Mouse (Mus musculus) limb, embryonic 12.5 days (tissue): ENCODE measurements around the gene Wdr89. TPM values are rescaled to one million over a fixed set of nuclear protein-coding genes. Genes with fewer than 3 reads are reported as not detected.
"Not testable (repeated sequence)": the region's sequence is repeated elsewhere in the genome, so short reads cannot be mapped to it uniquely, and the experiment has no call there.

Experiments used
- ATAC-seq: fragments of 200-750 bp; cut with Nextera tagmentation; 2 replicates; pipeline ENCODE4 v1.8.0; 2017; ENCODE audit warnings: low read depth, moderate TSS enrichment; ENCODE audit not compliant: insufficient number of reproducible peaks, insufficient read depth, low FRiP score, low TSS enrichment
- H3K27ac ChIP-seq: fragments of 300-500 bp; sonication (generic); 2 replicates; pipeline ENCODE4 v1.5.1; 2016; ENCODE audit warnings: mild to moderate bottlenecking, moderate library complexity
- H3K27me3 ChIP-seq: fragments of 300-500 bp; sonication (generic); 2 replicates; pipeline ENCODE4 v1.6.1; 2016; ENCODE audit warnings: mild to moderate bottlenecking, moderate library complexity
- H3K36me3 ChIP-seq: fragments of 300-500 bp; sonication (generic); 2 replicates; pipeline ENCODE4 v1.6.1; 2016; ENCODE audit warnings: mild to moderate bottlenecking, moderate library complexity
- H3K4me1 ChIP-seq: fragments of 300-500 bp; sonication (generic); replicated peaks from 2 replicates; pipeline ENCODE4 v1.6.1; 2016
- H3K4me2 ChIP-seq: fragments of 300-500 bp; sonication (generic); 2 replicates; pipeline ENCODE4 v1.6.1; 2016; ENCODE audit warnings: mild to moderate bottlenecking, moderate library complexity
- H3K4me3 ChIP-seq: fragments of 300-500 bp; sonication (generic); replicated peaks from 2 replicates; pipeline ENCODE4 v1.5.1; 2016; ENCODE audit warnings: mild to moderate bottlenecking
- H3K9ac ChIP-seq: fragments of 300-500 bp; sonication (generic); replicated peaks from 2 replicates; pipeline ENCODE4 v1.6.1; 2016; ENCODE audit warnings: mild to moderate bottlenecking, moderate library complexity
- H3K9me3 ChIP-seq: fragments of 300-500 bp; sonication (generic); 2 replicates; pipeline ENCODE4 v1.6.1; 2016; ENCODE audit warnings: mild to moderate bottlenecking, moderate library complexity
- WGBS: fragments of 180-500 bp; shearing (Covaris S2); methylation state at CpG from one replicate; pipeline ENCODE4 v1.1.7; 2016; 5-methylcytosine and 5-hydroxymethylcytosine counted together
- polyA plus RNA-seq: library from polyadenylated mRNA; unstranded; fragments of >200 nt; fragmentation: Nextera tagmentation; extraction: Ambion mirVana; gene quantifications from 2 replicates; pipeline ENCODE4 v1.2.1, GENCODE M21; 2016

Wdr89 gene
- polyA plus RNA-seq, result 13.7 and 14.0 TPM in 2 replicates

DNA sequence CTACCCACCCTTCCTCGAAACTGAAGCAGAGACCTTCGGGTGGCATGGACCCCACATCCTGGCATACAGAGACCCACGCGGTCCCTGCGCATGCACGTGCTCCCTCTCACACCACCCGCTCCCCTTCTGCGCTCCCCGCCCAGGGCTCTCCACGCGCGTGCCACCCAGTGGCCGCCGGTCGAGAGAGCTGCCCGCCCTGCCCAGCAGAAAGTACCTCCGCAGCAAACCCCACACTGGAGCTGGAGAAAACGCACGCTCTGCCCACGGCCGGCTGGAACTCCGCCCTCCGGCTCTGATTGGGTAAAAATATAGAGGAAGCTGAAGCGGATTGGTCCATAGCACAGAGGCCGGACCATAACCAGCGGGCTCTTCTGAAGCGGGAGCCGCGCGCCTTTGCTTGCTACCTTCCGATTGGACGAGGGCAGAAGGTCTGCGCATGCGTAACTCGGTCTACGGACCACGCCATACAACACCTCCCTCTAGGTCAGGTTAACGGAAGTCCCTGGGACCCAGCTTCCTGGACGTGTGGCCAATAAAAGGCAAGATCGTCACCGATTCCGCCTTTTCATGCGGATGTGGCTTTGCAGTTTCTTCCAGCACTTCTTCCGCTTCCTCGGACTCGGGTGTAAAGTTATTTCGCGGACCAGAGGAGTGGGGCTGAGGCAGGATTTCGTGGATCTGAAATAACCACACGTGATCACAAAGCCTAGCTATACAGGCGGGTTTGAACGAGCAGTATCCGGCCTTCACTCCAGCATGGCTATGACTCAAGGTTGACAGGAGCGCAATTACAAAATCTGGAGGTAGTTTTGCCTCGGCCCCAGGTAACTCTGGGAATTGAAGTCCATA, at the start of gene Wdr89:
Gene Wdr89, minus strand, starts transcription at position 280 of the 849 bp plus-strand sequence.
- peaks cover 13% of the 10 kb centered on the region for H3K4me1 ChIP-seq
- no peaks in the 10 kb centered on the region for H3K36me3 ChIP-seq
- ATAC-seq, result peak; percentile 99
- WGBS, result under 1% methylated on average over 55 of the region's 55 CpGs
- H3K9ac ChIP-seq, result peak within 1 kb of the TSS; percentile 77
- H3K27me3 ChIP-seq, result no peaks in the 10 kb centered on the region
- peak within 1 kb of the TSS; percentile 86 for H3K27ac ChIP-seq
- H3K4me3 ChIP-seq, result peak within 1 kb of the TSS; percentile 59
- no peaks in the 10 kb centered on the region for H3K9me3 ChIP-seq
- H3K4me2 ChIP-seq, result peak within 1 kb of the TSS; percentile 81

DNA sequence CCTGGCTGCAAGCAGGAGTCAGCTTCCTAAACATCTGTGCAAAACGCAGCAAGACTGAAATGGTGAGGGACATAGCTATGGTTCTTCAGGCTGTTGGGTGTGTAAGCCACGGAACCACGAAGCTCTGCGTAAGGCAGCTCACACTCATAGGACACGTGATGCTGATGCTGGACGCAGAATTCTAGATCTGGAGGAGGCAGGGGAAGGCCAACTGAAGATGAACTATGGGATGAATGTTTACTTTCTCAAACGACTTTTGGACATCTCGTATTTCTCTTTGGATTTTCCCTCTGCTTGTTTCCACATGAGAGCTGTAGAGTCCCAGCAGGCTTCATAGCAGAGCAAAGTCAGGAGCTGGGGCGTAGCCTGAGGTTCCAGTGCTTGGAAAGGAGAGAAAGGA, 44.3 kb upstream of the Wdr89 start:
- Histone ChIP-seq H3K4me2 (no peak overlapping the region), H3K27ac (no peak overlapping the region), H3K9me3 (no peaks in the 10 kb centered on the region), H3K27me3 (no peaks in the 10 kb centered on the region), H3K36me3 (peaks cover 6% of the 10 kb centered on the region; the same call in 1 of the 2 replicates), H3K4me3 (no peak overlapping the region), H3K9ac (no peak overlapping the region), H3K4me1 (peaks cover 3% of the 10 kb centered on the region; the same call in 1 of the 2 replicates)
- 83% methylated on average over 9 of the region's 9 CpGs for WGBS
- ATAC-seq, result no peak

- H3K4me3 ChIP-seq, H3K4me2 ChIP-seq, H3K9ac ChIP-seq, H3K27ac ChIP-seq, H3K4me1 ChIP-seq, ATAC-seq, H3K27me3 ChIP-seq, H3K36me3 ChIP-seq, H3K9me3 ChIP-seq: not testable (repeated sequence)
- 92% methylated on average over 7 of the region's 7 CpGs for WGBS
Measured at GRCm38 (mm10) chr12:75712905-75713304, 43.6 kb upstream of the Wdr89 start.

- H3K4me2 ChIP-seq, result no peak overlapping the region
- no peaks in the 10 kb centered on the region for H3K9me3 ChIP-seq
- H3K27me3 ChIP-seq, result no peaks in the 10 kb centered on the region
- no peak for ATAC-seq
- no peaks in the 10 kb centered on the region for H3K36me3 ChIP-seq
- H3K4me1 ChIP-seq, result no peaks in the 10 kb centered on the region
- WGBS, result 85% methylated on average over 9 of the region's 9 CpGs
- H3K4me3 ChIP-seq, result no peak overlapping the region
- no peak overlapping the region for H3K9ac ChIP-seq
- H3K27ac ChIP-seq, result no peak overlapping the region
Measured at GRCm38 (mm10) chr12:75710596-75711376, 41.4 kb upstream of the Wdr89 start.

DNA sequence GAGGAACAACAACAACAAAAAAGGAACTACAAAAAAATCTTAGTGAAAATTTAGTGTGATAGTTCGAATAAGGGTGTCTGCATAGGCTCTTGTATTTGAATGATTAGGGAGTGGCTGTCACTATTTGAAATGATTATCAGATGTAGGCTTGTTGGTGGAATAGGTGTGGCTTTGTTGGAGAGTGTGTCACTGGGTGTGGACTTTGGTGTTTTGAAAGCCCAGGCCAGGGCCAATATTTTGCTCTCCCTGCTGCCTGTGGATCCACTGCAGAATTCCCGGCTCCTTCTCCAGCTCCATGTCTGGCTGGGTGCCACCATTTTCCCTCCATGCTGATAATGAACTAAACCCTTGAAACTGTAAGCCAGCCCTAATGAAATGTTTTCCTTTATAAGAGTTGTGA, 40.2 kb upstream of the Wdr89 start:
- Histone ChIP-seq H3K9ac (no peak overlapping the region), H3K4me2 (no peak overlapping the region), H3K4me3 (no peak overlapping the region), H3K36me3 (no peaks in the 10 kb centered on the region), H3K4me1 (no peaks in the 10 kb centered on the region), H3K9me3 (no peaks in the 10 kb centered on the region), H3K27ac (no peak overlapping the region), H3K27me3 (no peaks in the 10 kb centered on the region)
- no peak for ATAC-seq
- WGBS, result 90% methylated on average over 2 of the region's 2 CpGs

GRCm38 (mm10) chr12:75706670-75707069, 37.3 kb upstream of the Wdr89 start:
- 85% methylated on average over 7 of the region's 7 CpGs for WGBS
- Histone ChIP-seq H3K4me3 (no peak overlapping the region), H3K4me1 (peaks cover 7% of the 10 kb centered on the region), H3K27me3 (no peaks in the 10 kb centered on the region), H3K9me3 (no peaks in the 10 kb centered on the region), H3K36me3 (no peaks in the 10 kb centered on the region), H3K27ac (no peak overlapping the region), H3K4me2 (no peak overlapping the region), H3K9ac (no peak overlapping the region)
- no peak for ATAC-seq

- no peaks in the 10 kb centered on the region for H3K36me3 ChIP-seq
- 82% methylated on average over 3 of the region's 3 CpGs for WGBS
- peaks cover 15% of the 10 kb centered on the region for H3K4me1 ChIP-seq
- no peaks in the 10 kb centered on the region for H3K27me3 ChIP-seq
- 0 out of 2 replicates have a peak, but pooled peaks cover 3% of the 10 kb centered on the region for H3K9me3 ChIP-seq
- H3K4me3 ChIP-seq, result no peak overlapping the region
- H3K9ac ChIP-seq, result no peak overlapping the region
- H3K27ac ChIP-seq, result no peak overlapping the region
- ATAC-seq, result no peak
- no peak overlapping the region for H3K4me2 ChIP-seq
Measured at GRCm38 (mm10) chr12:75702739-75703122, 33.4 kb upstream of the Wdr89 start.

DNA sequence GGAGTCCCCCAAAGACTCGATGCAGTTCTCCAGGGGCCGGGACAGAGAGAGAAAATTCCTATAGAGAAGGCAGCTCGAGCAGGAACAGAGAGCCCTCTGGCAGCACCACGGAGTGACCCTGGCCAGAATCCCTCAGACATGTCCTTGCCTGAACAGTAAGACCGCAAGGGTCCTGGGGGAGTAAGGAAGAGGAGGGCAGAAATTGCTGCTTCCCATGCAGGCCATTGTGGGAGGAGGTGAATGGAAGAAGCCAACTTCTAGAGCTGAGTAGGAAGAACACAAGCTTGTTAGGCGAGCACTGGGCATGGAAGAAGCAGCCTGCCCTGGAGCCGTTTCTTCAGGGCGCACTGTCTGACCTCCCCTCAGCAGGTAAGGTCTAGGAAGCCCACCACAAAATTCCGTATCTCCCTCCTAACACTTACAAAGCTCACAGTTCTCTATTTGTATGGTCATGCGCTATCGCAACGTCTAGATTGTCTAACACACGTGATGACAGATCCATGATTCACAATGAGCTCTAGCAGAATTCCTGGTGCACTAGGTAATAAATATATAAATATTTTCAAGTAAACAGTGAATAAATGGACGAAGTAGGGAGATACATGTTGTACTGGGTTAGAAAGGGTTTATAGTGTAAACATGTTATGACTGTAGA, 32.9 kb upstream of the Wdr89 start:
- 64% methylated on average over 14 of the region's 14 CpGs for WGBS
- Histone ChIP-seq H3K27me3 (no peaks in the 10 kb centered on the region), H3K9ac (0 out of 2 replicates have a peak overlapping the region, but pooled peaks have one; percentile 19), H3K27ac (no peak overlapping the region), H3K36me3 (no peaks in the 10 kb centered on the region), H3K4me2 (peak overlapping the region; percentile 45), H3K4me1 (peaks cover 15% of the 10 kb centered on the region), H3K4me3 (0 out of 2 replicates have a peak overlapping the region, but pooled peaks have one; percentile 7), H3K9me3 (0 out of 2 replicates have a peak, but pooled peaks cover 3% of the 10 kb centered on the region)
- ATAC-seq, result no peak

DNA sequence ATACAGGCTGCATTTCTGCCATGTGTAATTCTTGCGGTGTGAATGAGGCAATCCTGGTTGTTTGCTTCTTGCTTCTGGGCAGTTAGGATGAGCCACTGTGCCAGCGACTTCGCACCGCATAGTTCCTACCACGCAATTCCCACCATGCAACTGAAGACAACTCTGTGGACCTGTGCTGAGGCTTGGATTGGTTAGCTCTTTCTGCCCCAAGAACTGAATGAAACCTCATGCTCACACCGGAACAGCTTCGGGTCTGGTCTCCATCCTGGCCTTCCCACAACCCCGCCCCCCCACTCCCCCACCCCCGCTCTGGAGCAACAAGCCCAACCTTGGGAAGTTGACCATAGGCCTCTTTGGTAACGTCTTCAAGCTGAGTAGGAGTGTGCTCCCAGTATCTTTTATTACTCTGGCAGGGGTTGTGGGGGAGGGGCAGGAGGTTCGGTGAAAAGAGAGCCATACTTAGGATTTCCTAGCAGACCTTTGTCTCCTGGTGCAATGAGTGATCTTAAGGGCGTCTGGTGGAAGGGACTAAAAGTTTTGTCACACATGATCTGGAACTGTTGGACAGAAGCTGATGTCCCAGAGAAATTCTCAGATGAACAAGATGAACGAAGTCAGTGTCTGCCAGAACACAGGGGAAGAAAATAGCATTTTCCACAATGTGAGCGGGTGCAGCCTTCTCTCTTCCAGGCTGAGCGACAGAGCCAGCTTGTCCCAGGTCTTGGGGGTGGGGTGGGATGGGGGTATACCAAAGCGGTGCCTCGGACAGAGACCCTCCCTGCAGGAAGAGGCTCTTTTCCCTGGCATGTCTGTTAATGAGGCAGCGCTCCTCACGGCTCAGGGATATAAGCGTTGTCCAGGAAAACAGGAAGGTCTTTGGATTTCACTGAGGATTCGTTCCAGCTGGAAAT, 32.1 kb upstream of the Wdr89 start:
- no peak overlapping the region for H3K27ac ChIP-seq
- 0 out of 2 replicates have a peak overlapping the region, but pooled peaks have one; percentile 19 for H3K9ac ChIP-seq
- WGBS, result 31% methylated on average over 21 of the region's 21 CpGs
- peak overlapping the region; percentile 45 for H3K4me2 ChIP-seq
- 0 out of 2 replicates have a peak, but pooled peaks cover 3% of the 10 kb centered on the region for H3K9me3 ChIP-seq
- 0 out of 2 replicates have a peak overlapping the region, but pooled peaks have one; percentile 7 for H3K4me3 ChIP-seq
- H3K4me1 ChIP-seq, result peaks cover 15% of the 10 kb centered on the region
- H3K36me3 ChIP-seq, result no peaks in the 10 kb centered on the region
- no peaks in the 10 kb centered on the region for H3K27me3 ChIP-seq
- 0 out of 2 replicates have a peak, but pooled peaks have one; percentile 37 for ATAC-seq

- WGBS, result 96% methylated on average over 3 of the region's 3 CpGs
- Histone ChIP-seq H3K9ac (no peak overlapping the region), H3K4me1 (peaks cover 15% of the 10 kb centered on the region), H3K36me3 (no peaks in the 10 kb centered on the region), H3K4me3 (no peak overlapping the region), H3K4me2 (no peak overlapping the region), H3K9me3 (0 out of 2 replicates have a peak, but pooled peaks cover 3% of the 10 kb centered on the region), H3K27ac (no peak overlapping the region), H3K27me3 (no peaks in the 10 kb centered on the region)
- no peak for ATAC-seq
Measured at GRCm38 (mm10) chr12:75698692-75699091, 29.4 kb upstream of the Wdr89 start.
